Mouse (Mus musculus) midbrain, embryonic 13.5 days (tissue): Measurements from ENCODE around the gene Cd48. TPM values are rescaled to one million over a fixed set of nuclear protein-coding genes. Genes with fewer than 3 reads are reported as not detected.
"Not testable (repeated sequence)": the region's sequence is repeated elsewhere in the genome, so short reads cannot be mapped to it uniquely, and the experiment has no call there.

Experiments used
- ATAC-seq: fragments of 200-750 bp; cut with Nextera tagmentation; 2 replicates; pipeline ENCODE4 v1.8.0; 2017; ENCODE audit warnings: mild to moderate bottlenecking, moderate TSS enrichment, moderate library complexity
- H3K27ac ChIP-seq: fragments of 300-500 bp; sonication (generic); 2 replicates; pipeline ENCODE4 v1.5.1; 2015; ENCODE audit warnings: inconsistent platforms, mild to moderate bottlenecking, moderate library complexity
- H3K27me3 ChIP-seq: fragments of 300-500 bp; sonication (generic); 2 replicates; pipeline ENCODE4 v1.6.1; 2015; ENCODE audit warnings: mild to moderate bottlenecking, inconsistent platforms
- H3K36me3 ChIP-seq: fragments of 300-500 bp; sonication (generic); 2 replicates; pipeline ENCODE4 v1.6.1; 2015; ENCODE audit warnings: mild to moderate bottlenecking, inconsistent platforms
- H3K4me1 ChIP-seq: fragments of 300-500 bp; sonication (generic); replicated peaks from 2 replicates; pipeline ENCODE4 v1.6.1; 2015; ENCODE audit warnings: inconsistent platforms
- H3K4me2 ChIP-seq: fragments of 300-500 bp; sonication (generic); replicated peaks from 2 replicates; pipeline ENCODE4 v1.6.1; 2015; ENCODE audit warnings: moderate library complexity, mild to moderate bottlenecking, inconsistent platforms
- H3K4me3 ChIP-seq: fragments of 300-500 bp; sonication (generic); replicated peaks from 2 replicates; pipeline ENCODE4 v1.5.1; 2015; ENCODE audit warnings: mild to moderate bottlenecking, inconsistent platforms
- H3K9ac ChIP-seq: fragments of 300-500 bp; sonication (generic); replicated peaks from 2 replicates; pipeline ENCODE4 v1.6.1; 2015; ENCODE audit warnings: mild to moderate bottlenecking, inconsistent platforms
- H3K9me3 ChIP-seq: fragments of 300-500 bp; sonication (generic); 2 replicates; pipeline ENCODE4 v1.6.1; 2016; ENCODE audit warnings: mild to moderate bottlenecking, inconsistent platforms
- WGBS: fragments of 180-500 bp; shearing (Covaris S2); methylation state at CpG from one replicate; pipeline ENCODE4 v1.1.7; 2015; 5-methylcytosine and 5-hydroxymethylcytosine counted together
- polyA plus RNA-seq: library from polyadenylated mRNA; unstranded; fragments of >200 nt; fragmentation: Nextera tagmentation; extraction: Ambion mirVana; gene quantifications from 2 replicates; pipeline ENCODE4 v1.2.1, GENCODE M21; 2015

Cd48 gene
- polyA plus RNA-seq, 1 experiment from 2014 or later = 0.66 TPM

- no peak for ATAC-seq
- Histone ChIP-seq H3K9ac (no peak overlapping the region), H3K4me1 (no peaks in the 10 kb centered on the region), H3K27me3 (no peaks in the 10 kb centered on the region), H3K36me3 (no peaks in the 10 kb centered on the region), H3K4me2 (no peak overlapping the region), H3K27ac (no peak overlapping the region), H3K4me3 (no peak overlapping the region), H3K9me3 (no peaks in the 10 kb centered on the region)
- 94% methylated on average over 2 of the region's 2 CpGs for WGBS
Measured at GRCm38 (mm10) chr1:171663757-171664156, 18.1 kb upstream of the Cd48 start.

GRCm38 (mm10) chr1:171666350-171666749 is 15.5 kb upstream of the Cd48 start:
- Histone ChIP-seq H3K4me1 (no peaks in the 10 kb centered on the region), H3K9me3 (no peaks in the 10 kb centered on the region), H3K4me3 (no peak overlapping the region), H3K27me3 (no peaks in the 10 kb centered on the region), H3K4me2 (no peak overlapping the region), H3K36me3 (no peaks in the 10 kb centered on the region), H3K9ac (no peak overlapping the region), H3K27ac (no peak overlapping the region)
- no peak for ATAC-seq
- 89% methylated on average over 6 of the region's 6 CpGs for WGBS

- no peak overlapping the region for H3K27ac ChIP-seq
- H3K9me3 ChIP-seq = no peaks in the 10 kb centered on the region
- no peaks in the 10 kb centered on the region for H3K4me1 ChIP-seq
- no peaks in the 10 kb centered on the region for H3K36me3 ChIP-seq
- WGBS = 64% methylated on average over 1 of the region's 1 CpGs
- H3K4me3 ChIP-seq = no peak overlapping the region
- H3K4me2 ChIP-seq = no peak overlapping the region
- no peaks in the 10 kb centered on the region for H3K27me3 ChIP-seq
- H3K9ac ChIP-seq = no peak overlapping the region
- no peak for ATAC-seq
Measured at GRCm38 (mm10) chr1:171667160-171667559, 14.6 kb upstream of the Cd48 start.

- not testable (repeated sequence) for H3K4me1 ChIP-seq, H3K27ac ChIP-seq, H3K27me3 ChIP-seq, H3K36me3 ChIP-seq, H3K4me2 ChIP-seq, H3K4me3 ChIP-seq, H3K9ac ChIP-seq, H3K9me3 ChIP-seq, ATAC-seq
- WGBS = 92% methylated on average over 2 of the region's 2 CpGs
Measured at GRCm38 (mm10) chr1:171672451-171672850, 9.4 kb upstream of the Cd48 start.

- Histone ChIP-seq H3K4me3 (no peak overlapping the region), H3K4me1 (0 out of 2 replicates have a peak, but pooled peaks cover 3% of the 10 kb centered on the region), H3K27me3 (no peaks in the 10 kb centered on the region), H3K9me3 (no peaks in the 10 kb centered on the region), H3K27ac (no peak overlapping the region), H3K9ac (no peak overlapping the region), H3K36me3 (no peaks in the 10 kb centered on the region), H3K4me2 (no peak overlapping the region)
- 77% methylated on average over 5 of the region's 5 CpGs for WGBS
- no peak for ATAC-seq
Measured at GRCm38 (mm10) chr1:171672854-171673475, 8.8 kb upstream of the Cd48 start.

- Histone ChIP-seq H3K9me3 (no peaks in the 10 kb centered on the region), H3K27me3 (no peaks in the 10 kb centered on the region), H3K36me3 (no peaks in the 10 kb centered on the region), H3K4me1 (0 out of 2 replicates have a peak, but pooled peaks cover 3% of the 10 kb centered on the region), H3K27ac (no peak overlapping the region), H3K4me3 (no peak overlapping the region), H3K9ac (no peak overlapping the region), H3K4me2 (no peak overlapping the region)
- no peak for ATAC-seq
- 91% methylated on average over 1 of the region's 1 CpGs for WGBS
Measured at GRCm38 (mm10) chr1:171674467-171674866, 7.3 kb upstream of the Cd48 start.

GRCm38 (mm10) chr1:171677721-171678120 is 4.1 kb upstream of the Cd48 start:
- 0 out of 2 replicates have a peak, but pooled peaks cover 3% of the 10 kb centered on the region for H3K4me1 ChIP-seq
- H3K9ac ChIP-seq = no peak overlapping the region
- WGBS = 66% methylated on average over 1 of the region's 1 CpGs
- H3K4me2 ChIP-seq = no peak overlapping the region
- H3K36me3 ChIP-seq = no peaks in the 10 kb centered on the region
- H3K27ac ChIP-seq = no peak overlapping the region
- no peaks in the 10 kb centered on the region for H3K9me3 ChIP-seq
- H3K4me3 ChIP-seq = no peak overlapping the region
- no peaks in the 10 kb centered on the region for H3K27me3 ChIP-seq
- ATAC-seq = no peak

GRCm38 (mm10) chr1:171681009-171681408 is 800 bp upstream of the Cd48 start:
- ATAC-seq = no peak
- no peaks in the 10 kb centered on the region for H3K36me3 ChIP-seq
- no peaks in the 10 kb centered on the region for H3K9me3 ChIP-seq
- no peaks in the 10 kb centered on the region for H3K27me3 ChIP-seq
- WGBS = 92% methylated on average over 7 of the region's 7 CpGs
- no peaks in the 10 kb centered on the region for H3K4me1 ChIP-seq
- no peak overlapping the region for H3K4me3 ChIP-seq
- no peak overlapping the region for H3K27ac ChIP-seq
- H3K4me2 ChIP-seq = no peak overlapping the region
- no peak overlapping the region for H3K9ac ChIP-seq

- Histone ChIP-seq H3K9ac (no peak overlapping the region), H3K4me2 (no peak overlapping the region), H3K27ac (no peak overlapping the region), H3K4me1 (no peaks in the 10 kb centered on the region), H3K4me3 (no peak overlapping the region), H3K27me3 (no peaks in the 10 kb centered on the region), H3K36me3 (no peaks in the 10 kb centered on the region), H3K9me3 (no peaks in the 10 kb centered on the region)
- no peak for ATAC-seq
- 92% methylated on average over 9 of the region's 9 CpGs for WGBS
Measured at GRCm38 (mm10) chr1:171684923-171685322, 3.1 kb downstream of the Cd48 start.

GRCm38 (mm10) chr1:171687320-171687719 is 5.5 kb downstream of the Cd48 start:
- H3K27ac ChIP-seq = no peak overlapping the region
- ATAC-seq = no peak
- H3K9me3 ChIP-seq = no peaks in the 10 kb centered on the region
- 90% methylated on average over 4 of the region's 4 CpGs for WGBS
- no peaks in the 10 kb centered on the region for H3K4me1 ChIP-seq
- no peak overlapping the region for H3K4me3 ChIP-seq
- H3K4me2 ChIP-seq = no peak overlapping the region
- no peaks in the 10 kb centered on the region for H3K36me3 ChIP-seq
- H3K27me3 ChIP-seq = no peaks in the 10 kb centered on the region
- no peak overlapping the region for H3K9ac ChIP-seq

- no peaks in the 10 kb centered on the region for H3K27me3 ChIP-seq
- ATAC-seq = no peak
- H3K9me3 ChIP-seq = no peaks in the 10 kb centered on the region
- no peak overlapping the region for H3K4me2 ChIP-seq
- 76% methylated on average over 1 of the region's 1 CpGs for WGBS
- H3K36me3 ChIP-seq = no peaks in the 10 kb centered on the region
- no peak overlapping the region for H3K27ac ChIP-seq
- no peaks in the 10 kb centered on the region for H3K4me1 ChIP-seq
- H3K9ac ChIP-seq = no peak overlapping the region
- H3K4me3 ChIP-seq = no peak overlapping the region
Measured at GRCm38 (mm10) chr1:171693918-171694317, 12.1 kb downstream of the Cd48 start.

GRCm38 (mm10) chr1:171698983-171699382 is 17.2 kb downstream of the Cd48 start:
- no peaks in the 10 kb centered on the region for H3K27me3 ChIP-seq
- H3K9ac ChIP-seq = no peak overlapping the region
- ATAC-seq = no peak
- no peaks in the 10 kb centered on the region for H3K9me3 ChIP-seq
- no peak overlapping the region for H3K4me2 ChIP-seq
- no peaks in the 10 kb centered on the region for H3K4me1 ChIP-seq
- 24% methylated on average over 6 of the region's 6 CpGs for WGBS
- H3K36me3 ChIP-seq = no peaks in the 10 kb centered on the region
- no peak overlapping the region for H3K4me3 ChIP-seq
- no peak overlapping the region for H3K27ac ChIP-seq

GRCm38 (mm10) chr1:171713736-171714135 is 31.9 kb downstream of the Cd48 start:
- not testable (repeated sequence) for ATAC-seq, H3K27ac ChIP-seq, H3K27me3 ChIP-seq, H3K4me3 ChIP-seq, H3K9ac ChIP-seq, H3K4me2 ChIP-seq, H3K9me3 ChIP-seq, H3K36me3 ChIP-seq, H3K4me1 ChIP-seq
- WGBS = 92% methylated on average over 1 of the region's 1 CpGs
